Mouse (Mus musculus): ENCODE results near the gene Kcng4. TPM values are rescaled to one million over a fixed set of nuclear protein-coding genes. Genes with fewer than 3 reads are reported as not detected.

Gene Kcng4
- polyA plus RNA-seq, 1 experiment = not detected

DNA sequence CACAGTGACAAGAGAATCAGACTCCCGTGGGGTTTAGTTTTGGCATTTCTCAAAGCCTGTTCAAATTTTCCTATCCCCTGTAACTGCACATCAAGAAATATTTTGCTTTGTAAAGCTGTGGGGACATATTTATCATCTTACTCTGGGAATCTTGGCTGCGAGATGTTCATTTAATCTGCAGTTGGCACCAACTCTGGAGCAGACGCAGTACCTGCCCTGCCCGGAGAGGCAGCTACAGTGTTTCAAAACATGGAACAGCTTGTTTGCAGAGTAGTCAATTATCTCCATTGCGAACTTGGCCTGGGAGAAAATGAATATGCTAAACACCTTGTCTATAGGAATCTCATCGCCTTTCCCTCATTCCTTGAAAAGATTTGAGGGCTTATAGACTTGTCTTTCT lies 2.8 kb upstream of the Kcng4 start:
- H3K4me2 ChIP-seq (ENCODE audit: low read depth) = no peak overlapping the region
- no peak overlapping the region for H3K4me3 ChIP-seq
- no peak overlapping the region for H3ac ChIP-seq (ENCODE audit: control insufficient read depth, insufficient read length)
- peaks cover 78% of the 10 kb centered on the region for H3K27me3 ChIP-seq (ENCODE audit: control insufficient read depth, insufficient read depth, insufficient read length)
- no peaks in the 10 kb centered on the region for H3K79me2 ChIP-seq (ENCODE audit: control insufficient read depth, insufficient read depth)
- H3K36me3 ChIP-seq (ENCODE audit: control insufficient read depth, insufficient read depth) = no peaks in the 10 kb centered on the region
- no peak for TF ChIP-seq USF1 (IDR thresholded peaks at IDR 0.05; ENCODE audit: low read depth)

- TF ChIP-seq TCF12 (IDR thresholded peaks at IDR 0.05; ENCODE audit: insufficient read depth, poor library complexity, severe bottlenecking) = no peak
- no peak for TF ChIP-seq POLR2A (IDR thresholded peaks at IDR 0.05; ENCODE audit: insufficient read length, low read depth)
- no peak for TF ChIP-seq USF1 (IDR thresholded peaks at IDR 0.05; ENCODE audit: low read depth)
- TF ChIP-seq CEBPB (IDR thresholded peaks at IDR 0.05; ENCODE audit: insufficient read depth, poor library complexity, severe bottlenecking) = no peak
- TF ChIP-seq MAX (IDR thresholded peaks at IDR 0.05; ENCODE audit: low read depth) = no peak
- TF ChIP-seq MYOG (IDR thresholded peaks at IDR 0.05; ENCODE audit: control insufficient read depth in 1 of 3, insufficient read depth in 1 of 3, insufficient read length in 2 of 3, low read depth in 2 of 3) = no peak
- TF ChIP-seq MYOD1 (IDR thresholded peaks at IDR 0.05; ENCODE audit: control insufficient read depth in 1 of 3, insufficient read length in 2 of 3, low read depth in 2 of 3) = no peak
- no peak for TF ChIP-seq TCF3 (IDR thresholded peaks at IDR 0.05; ENCODE audit: insufficient read length, low read depth)
- TF ChIP-seq REST (IDR thresholded peaks at IDR 0.05; ENCODE audit: insufficient read depth, insufficient read length) = no peak
- TF ChIP-seq POLR2AphosphoS2 (IDR thresholded peaks at IDR 0.05; ENCODE audit: insufficient read length, low read depth) = no peak
- no peak for TF ChIP-seq SRF (IDR thresholded peaks at IDR 0.05; ENCODE audit: control insufficient read depth, insufficient read length, low read depth)
- TF ChIP-seq E2F4 (IDR thresholded peaks at IDR 0.05; ENCODE audit: insufficient read depth) = no peak
- Histone ChIP-seq H3ac (ENCODE audit: control insufficient read depth, insufficient read length) (no peak overlapping the region), H3K79me2 (ENCODE audit: control insufficient read depth, insufficient read depth) (no peaks in the 10 kb centered on the region), H3K4me2 (ENCODE audit: low read depth) (no peak overlapping the region), H3K27me3 (ENCODE audit: control insufficient read depth, insufficient read depth, insufficient read length) (peaks cover 81% of the 10 kb centered on the region), H3K4me3 (no peak overlapping the region), H3K36me3 (ENCODE audit: control insufficient read depth, insufficient read depth) (no peaks in the 10 kb centered on the region)
These were observed 1.9 kb upstream of the Kcng4 start for GRCm38 (mm10) chr8:119637381-119637780.

GRCm38 (mm10) chr8:119636766-119637165 lies 1.3 kb upstream of the Kcng4 start:
- no peak overlapping the region for H3K4me3 ChIP-seq
- H3ac ChIP-seq (ENCODE audit: control insufficient read depth, insufficient read length) = no peak overlapping the region
- no peak for TF ChIP-seq REST (IDR thresholded peaks at IDR 0.05; ENCODE audit: insufficient read depth, insufficient read length)
- no peak overlapping the region for H3K4me2 ChIP-seq (ENCODE audit: low read depth)
- no peaks in the 10 kb centered on the region for H3K36me3 ChIP-seq (ENCODE audit: control insufficient read depth, insufficient read depth)
- H3K79me2 ChIP-seq (ENCODE audit: control insufficient read depth, insufficient read depth) = no peaks in the 10 kb centered on the region
- H3K27me3 ChIP-seq (ENCODE audit: control insufficient read depth, insufficient read depth, insufficient read length) = peaks cover 79% of the 10 kb centered on the region

DNA sequence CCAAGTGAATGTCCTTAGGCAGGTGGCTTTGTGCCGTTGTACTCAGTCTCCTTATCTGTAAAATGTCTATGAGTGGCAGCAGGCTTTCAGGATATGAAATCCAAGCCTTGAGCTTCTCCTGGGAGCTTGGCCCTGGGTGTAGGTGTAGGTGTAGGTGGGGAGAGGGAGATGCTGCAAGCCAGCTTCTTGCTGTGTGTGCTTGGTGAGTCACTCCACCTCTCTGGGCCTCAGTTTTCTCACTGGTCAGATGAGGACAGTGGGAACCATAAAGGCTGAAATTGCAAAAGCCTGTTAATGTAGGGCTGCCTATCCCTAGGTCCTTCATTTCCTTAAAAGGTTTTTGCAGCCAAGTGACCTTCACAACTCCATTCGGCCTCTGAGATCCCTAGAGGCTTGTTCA lies 478 bp upstream of the Kcng4 start:
- no peak overlapping the region for H3K4me3 ChIP-seq
- H3ac ChIP-seq (ENCODE audit: control insufficient read depth, insufficient read length) = no peak overlapping the region
- H3K79me2 ChIP-seq (ENCODE audit: control insufficient read depth, insufficient read depth) = no peaks in the 10 kb centered on the region
- H3K36me3 ChIP-seq (ENCODE audit: control insufficient read depth, insufficient read depth) = no peaks in the 10 kb centered on the region
- peaks cover 81% of the 10 kb centered on the region for H3K27me3 ChIP-seq (ENCODE audit: control insufficient read depth, insufficient read depth, insufficient read length)
- no peak overlapping the region for H3K4me2 ChIP-seq (ENCODE audit: low read depth)
- TF ChIP-seq POLR2A (IDR thresholded peaks at IDR 0.05; ENCODE audit: insufficient read length, low read depth) (no peak), TCF3 (IDR thresholded peaks at IDR 0.05; ENCODE audit: insufficient read length, low read depth) (no peak), CEBPB (IDR thresholded peaks at IDR 0.05; ENCODE audit: insufficient read depth, poor library complexity, severe bottlenecking) (no peak)

DNA sequence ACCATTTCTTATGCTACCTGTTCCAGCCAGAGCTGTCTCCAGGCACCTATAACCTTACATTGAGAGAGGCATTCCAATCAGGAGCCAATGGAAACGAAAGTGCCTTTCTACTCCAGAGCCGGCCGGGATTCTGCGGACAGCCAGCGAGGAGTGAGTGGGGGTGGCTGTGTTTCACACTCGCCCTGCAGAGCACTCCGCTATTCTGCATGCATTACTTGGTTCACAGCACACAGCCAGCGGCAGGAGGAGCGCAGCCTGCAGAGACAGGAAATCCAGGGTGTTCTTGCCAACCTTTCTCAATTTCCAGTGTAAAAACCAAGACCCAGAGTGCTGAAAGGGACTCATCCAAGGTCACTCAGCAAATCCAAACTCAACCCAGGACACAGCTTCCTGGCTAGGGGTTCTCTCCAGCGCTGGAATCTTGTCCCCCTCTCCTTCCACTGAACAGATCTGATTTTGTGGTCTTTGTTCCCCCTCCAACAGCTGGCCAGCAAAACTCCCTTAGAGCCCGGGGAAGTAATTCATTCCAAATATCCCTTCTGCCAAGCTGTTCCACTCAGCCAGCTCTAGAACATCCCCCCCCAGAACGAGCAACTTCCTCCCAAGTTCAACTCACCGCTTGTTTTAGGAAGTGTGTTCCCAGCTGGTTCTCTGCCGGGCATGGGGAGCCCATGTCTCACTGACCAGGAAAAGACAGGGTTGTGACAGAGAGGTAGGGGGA lies 704 bp downstream of the Kcng4 start:
- TF ChIP-seq MYOD1 (IDR thresholded peaks at IDR 0.05; ENCODE audit: control insufficient read depth in 1 of 3, insufficient read length in 2 of 3, low read depth in 2 of 3) = no peak
- TF ChIP-seq CEBPB (IDR thresholded peaks at IDR 0.05; ENCODE audit: insufficient read depth, poor library complexity, severe bottlenecking) = no peak
- no peak for TF ChIP-seq MAX (IDR thresholded peaks at IDR 0.05; ENCODE audit: low read depth)
- no peak for TF ChIP-seq TCF3 (IDR thresholded peaks at IDR 0.05; ENCODE audit: insufficient read length, low read depth)
- TF ChIP-seq POLR2A (IDR thresholded peaks at IDR 0.05; ENCODE audit: insufficient read length, low read depth) = no peak
- no peak for TF ChIP-seq SRF (IDR thresholded peaks at IDR 0.05; ENCODE audit: control insufficient read depth, insufficient read length, low read depth)
- TF ChIP-seq POLR2AphosphoS2 (IDR thresholded peaks at IDR 0.05; ENCODE audit: insufficient read length, low read depth) = no peak
- no peak for TF ChIP-seq TCF12 (IDR thresholded peaks at IDR 0.05; ENCODE audit: insufficient read depth, poor library complexity, severe bottlenecking)
- TF ChIP-seq REST (IDR thresholded peaks at IDR 0.05; ENCODE audit: insufficient read depth, insufficient read length) = no peak
- TF ChIP-seq E2F4 (IDR thresholded peaks at IDR 0.05; ENCODE audit: insufficient read depth) = no peak
- TF ChIP-seq USF1 (IDR thresholded peaks at IDR 0.05; ENCODE audit: low read depth) = no peak
- TF ChIP-seq MYOG (IDR thresholded peaks at IDR 0.05; ENCODE audit: control insufficient read depth in 1 of 3, insufficient read depth in 1 of 3, insufficient read length in 2 of 3, low read depth in 2 of 3) = no peak
- H3K4me2 ChIP-seq (ENCODE audit: low read depth) = no peak overlapping the region
- no peak overlapping the region for H3K4me3 ChIP-seq
- no peaks in the 10 kb centered on the region for H3K79me2 ChIP-seq (ENCODE audit: control insufficient read depth, insufficient read depth)
- H3K36me3 ChIP-seq (ENCODE audit: control insufficient read depth, insufficient read depth) = no peaks in the 10 kb centered on the region
- peaks cover 80% of the 10 kb centered on the region for H3K27me3 ChIP-seq (ENCODE audit: control insufficient read depth, insufficient read depth, insufficient read length)
- no peak overlapping the region for H3ac ChIP-seq (ENCODE audit: control insufficient read depth, insufficient read length)

All from myocyte (in vitro differentiated cells).